Mouse (Mus musculus): ENCODE measurements at regions not wholly inside any gene's neighbourhood (a gene's known extent, or its start where the extent isn't known, plus 50 kb on each side); places are given as distances from the start of the nearest gene placed in this dataset.

GRCm38 (mm10) chrX:77190863-77191262 is 319.9 kb upstream of the Tbl1x start:
- DNase-seq: no peak
- intact Hi-C loops (cut with DNase I): no loop called here

GRCm38 (mm10) chrX:77208726-77209125 is 302.1 kb upstream of the Tbl1x start:
- DNase-seq: peak; percentile 9 to 16
- intact Hi-C loops (cut with DNase I): no loop called here

GRCm38 (mm10) chrX:77219355-77219754 is 291.5 kb upstream of the Tbl1x start:
- intact Hi-C loops (cut with DNase I): no loop called here
- no peak for DNase-seq

Data from heart, postnatal 14 days (tissue).